Mouse (Mus musculus) spleen, postnatal 0 days (tissue): ENCODE measurements around the gene Boc. TPM values are rescaled to one million over a fixed set of nuclear protein-coding genes. Genes with fewer than 3 reads are reported as not detected.

Source experiments
- polyA plus RNA-seq: library from polyadenylated mRNA; unstranded; fragments of >200 nt; fragmentation: Nextera tagmentation; extraction: Ambion mirVana; gene quantifications from 2 replicates; pipeline ENCODE4 v1.2.1, GENCODE M21; 2015

Gene Boc
- polyA plus RNA-seq: 3.1 and 4.5 TPM in 2 replicates

GRCm38 (mm10) chr16:44558471-44559329 is at the start of gene Boc:
TSS of gene Boc (minus strand) at chr16:44558897.

Other genes starting within 250 kb of the Boc start
- gene Sidt1, start 225.7 kb downstream of the Boc start, polyA plus RNA-seq: 0.14 and 0.38 TPM in 2 replicates
- gene Spice1, start 211.8 kb downstream of the Boc start, polyA plus RNA-seq: 10.0 and 10.9 TPM in 2 replicates
- 0.04 and 0.10 TPM in 2 replicates for gene Cfap44, start 164.1 kb downstream of the Boc start, polyA plus RNA-seq
- gene Nepro, start 165.4 kb upstream of the Boc start, polyA plus RNA-seq: 3.7 and 3.8 TPM in 2 replicates
- gene Gtpbp8, start 187.5 kb upstream of the Boc start, polyA plus RNA-seq: 18.7 and 20.3 TPM in 2 replicates
- gene Cd200r1, start 206.8 kb upstream of the Boc start, polyA plus RNA-seq: 4.3 and 7.3 TPM in 2 replicates